ENCODE assay signal across 39 mouse cellular contexts in the genomic region with DNA sequence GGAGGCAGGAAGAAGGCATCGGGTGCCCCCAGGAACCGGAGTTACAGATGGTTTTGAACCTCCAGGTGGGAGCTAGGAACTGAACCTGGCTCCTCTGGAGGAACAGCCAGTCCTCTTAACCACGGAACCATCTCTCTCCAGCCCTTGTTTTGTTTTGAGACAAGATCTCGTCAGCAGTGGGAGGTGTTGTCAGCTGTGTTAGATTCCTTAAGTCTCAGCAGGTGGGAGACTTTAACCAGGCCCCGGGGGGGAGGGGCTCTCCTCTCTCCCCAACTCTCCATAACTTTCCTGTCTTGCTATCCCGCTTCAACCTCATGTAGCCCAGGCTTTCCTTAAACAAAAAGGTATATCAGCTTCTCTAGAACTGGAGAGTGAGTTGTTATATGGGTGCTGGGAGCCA. TPM values are rescaled to one million over a fixed set of nuclear protein-coding genes. Genes with fewer than 3 reads are reported as not detected.
"Had no signal": no experiment of that assay in that cellular context is flagged by ENCODE, and none has a peak within 500 bp of the region (broad histone marks: within the 10 kb centered on the region; RNA-seq: fewer than 3 reads in every experiment).

No protein-coding gene starts in this region.

- H3K9me3 ChIP-seq: heart, embryonic 10.5 days; heart, embryonic 12.5 days; hindbrain, embryonic 10.5 days; hindbrain, embryonic 12.5 days; intestine, embryonic 15.5 days; limb, embryonic 13.5 days; limb, embryonic 15.5 days; liver, embryonic 12.5 days had no signal

- H3K9ac ChIP-seq: heart, embryonic 12.5 days; hindbrain, embryonic 12.5 days; hindbrain, embryonic 14.5 days; intestine, embryonic 15.5 days; limb, embryonic 13.5 days; limb, embryonic 15.5 days; liver, embryonic 12.5 days had no signal

- H3K27ac ChIP-seq: gastrocnemius, adult 2 months; heart, embryonic 10.5 days; hindbrain, embryonic 10.5 days; hindbrain, embryonic 12.5 days; hindbrain, embryonic 14.5 days; intestine, embryonic 15.5 days; limb, embryonic 13.5 days; limb, embryonic 15.5 days; liver, embryonic 12.5 days had no signal

- DNase-seq: gastrocnemius, adult 2 months; gastrocnemius, postnatal 10 days; gastrocnemius, postnatal 25 days; heart, adult 18-20 months; heart, postnatal 4 days; kidney, adult 18-20 months; kidney, adult 8-10 months; kidney, postnatal 10 days; kidney, postnatal 4 days; layer of hippocampus, adult 9-11 months; layer of hippocampus, postnatal 36 days had no signal

- H3K27me3 ChIP-seq: hindbrain, embryonic 12.5 days; intestine, embryonic 15.5 days; limb, embryonic 15.5 days had no signal

- H3K36me3 ChIP-seq: heart, embryonic 10.5 days; heart, embryonic 12.5 days; hindbrain, embryonic 10.5 days; hindbrain, embryonic 12.5 days; intestine, embryonic 15.5 days; limb, embryonic 13.5 days; limb, embryonic 15.5 days; liver, embryonic 12.5 days had no signal

- H3K4me1 ChIP-seq: liver, embryonic 12.5 days had no signal

- H3K4me3 ChIP-seq: gastrocnemius, adult 2 months; heart, embryonic 10.5 days; heart, embryonic 12.5 days; hindbrain, embryonic 10.5 days; hindbrain, embryonic 12.5 days; intestine, embryonic 15.5 days; limb, embryonic 13.5 days; limb, embryonic 15.5 days; liver, embryonic 12.5 days had no signal

- H3K4me2 ChIP-seq: heart, embryonic 12.5 days; hindbrain, embryonic 12.5 days; hindbrain, embryonic 14.5 days; limb, embryonic 13.5 days; limb, embryonic 15.5 days; liver, embryonic 12.5 days had no signal

- ATAC-seq: hindbrain, embryonic 16.5 days; inflammation-experienced regulatory T-cells, adult 6 months; intestine, postnatal 0 days; liver, embryonic 12.5 days had no signal

RNA-seq across cellular contexts. Expression of a gene that starts 2.3 kb away (rescaled TPM):
- total RNA-seq: gastrocnemius, adult 2 months; gastrocnemius, postnatal 10 days; gastrocnemius, postnatal 25 days; gastrocnemius, postnatal 4 days; granulocyte monocyte progenitor cell, adult 5-6 weeks; heart, adult 18-20 months; heart, adult 8-10 months; heart, postnatal 10 days; heart, postnatal 25 days; heart, postnatal 4 days; layer of hippocampus, adult 8-10 months; layer of hippocampus, postnatal 14 days; layer of hippocampus, postnatal 36 days; left cerebral cortex, adult 18-20 months; left cerebral cortex, adult 8-10 months; left cerebral cortex, postnatal 25 days; liver, adult 2 months had no signal
- polyA plus RNA-seq: heart, embryonic 12.5 days; heart, embryonic 14.5 days; heart, embryonic 16.5 days; hindbrain, embryonic 10.5 days; hindbrain, embryonic 12.5 days; inflammation-experienced regulatory T-cells, adult 6 months; limb, embryonic 11.5 days; limb, embryonic 13.5 days; liver, adult 2 months; liver, embryonic 12.5 days had no signal

RNA-seq across cellular contexts. Expression of a gene that starts 12.2 kb away (rescaled TPM):
- total RNA-seq: gastrocnemius, adult 2 months; gastrocnemius, postnatal 25 days; heart, adult 18-20 months; heart, adult 8-10 months; heart, postnatal 10 days; heart, postnatal 25 days; heart, postnatal 4 days; layer of hippocampus, adult 8-10 months; layer of hippocampus, postnatal 14 days; layer of hippocampus, postnatal 36 days; left cerebral cortex, adult 18-20 months; left cerebral cortex, adult 8-10 months; left cerebral cortex, postnatal 10 days; left cerebral cortex, postnatal 25 days; left cerebral cortex, postnatal 4 days had no signal
- polyA plus RNA-seq: heart, embryonic 14.5 days; hindbrain, embryonic 10.5 days; hindbrain, embryonic 12.5 days; hindbrain, embryonic 14.5 days; hindbrain, embryonic 16.5 days; inflammation-experienced regulatory T-cells, adult 6 months; limb, embryonic 11.5 days; limb, embryonic 13.5 days had no signal

RNA-seq across cellular contexts. Expression of a gene that starts 56.2 kb away (rescaled TPM):
- total RNA-seq: gastrocnemius, adult 2 months; gastrocnemius, postnatal 25 days; gastrocnemius, postnatal 4 days; granulocyte monocyte progenitor cell, adult 5-6 weeks; heart, adult 18-20 months; heart, adult 8-10 months; heart, postnatal 10 days; heart, postnatal 25 days; heart, postnatal 4 days; liver, adult 2 months had no signal
- polyA plus RNA-seq: liver, adult 2 months had no signal
